Mouse (Mus musculus) megakaryocyte, embryonic 14.5 days (primary cell): Measurements from ENCODE around the gene Hjurp. TPM values are rescaled to one million over a fixed set of nuclear protein-coding genes. Genes with fewer than 3 reads are reported as not detected.

ENCODE experiments used
- H3K27me3 ChIP-seq: replicated peaks from 2 replicates; pipeline ENCODE3; 2012; ENCODE audit warnings: inconsistent platforms
- H3K36me3 ChIP-seq: replicated peaks from 2 replicates; pipeline ENCODE3; 2012; ENCODE audit warnings: low read length, inconsistent platforms, mixed read lengths
- H3K4me1 ChIP-seq: 2 replicates; pipeline ENCODE4 v1.6.1; 2012; ENCODE audit warnings: inconsistent platforms
- H3K4me3 ChIP-seq: replicated peaks from 2 replicates; pipeline ENCODE3; 2012; ENCODE audit warnings: moderate library complexity, mild to moderate bottlenecking, inconsistent platforms
- H3K9me3 ChIP-seq: 2 replicates; pipeline ENCODE4 v1.6.1; 2012; ENCODE audit warnings: inconsistent platforms
- FLI1 ChIP-seq: IDR thresholded peaks from 2 replicates; pipeline ENCODE4 v1.6.1; 2012; ENCODE audit warnings: low read length, inconsistent platforms, mixed read lengths
- GATA1 ChIP-seq: IDR thresholded peaks from 3 replicates; pipeline ENCODE4 v1.6.1; 2012; ENCODE audit warnings: mixed read lengths, low read length, inconsistent platforms, borderline replicate concordance
- polyA plus RNA-seq: library from polyadenylated mRNA; stranded (reverse); fragments of >175 nt; gene quantifications from 2 replicates; pipeline ENCODE4 v1.2.3, GENCODE M21; 2012; ENCODE audit warnings: low replicate concordance; ENCODE audit not compliant: insufficient read depth

The Hjurp gene
- polyA plus RNA-seq, 1 experiment: 2.4 TPM

DNA sequence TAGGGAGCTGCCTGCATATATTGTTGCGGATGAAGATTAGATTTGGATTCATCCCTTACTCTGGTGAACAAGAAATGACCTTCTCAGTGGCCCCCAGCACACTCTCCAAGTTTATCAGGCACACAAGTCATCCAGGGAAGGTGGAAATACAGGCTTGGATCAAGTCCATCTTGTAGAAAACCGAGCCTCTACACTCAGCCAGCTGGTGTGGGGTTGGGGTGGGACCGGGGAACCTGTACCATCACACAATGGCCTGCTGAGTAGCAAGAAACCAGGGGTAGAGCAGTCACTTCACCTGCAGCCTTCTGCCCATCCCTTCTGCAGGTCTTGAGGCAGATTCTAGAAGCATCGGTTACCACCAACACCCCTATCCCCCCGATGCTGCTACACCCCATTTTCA, 42.8 kb downstream of the Hjurp start:
- TF ChIP-seq FLI1: no peak
- TF ChIP-seq GATA1: no peak
- no peaks in the 10 kb centered on the region for H3K4me1 ChIP-seq
- H3K9me3 ChIP-seq: peaks cover 86% of the 10 kb centered on the region

DNA sequence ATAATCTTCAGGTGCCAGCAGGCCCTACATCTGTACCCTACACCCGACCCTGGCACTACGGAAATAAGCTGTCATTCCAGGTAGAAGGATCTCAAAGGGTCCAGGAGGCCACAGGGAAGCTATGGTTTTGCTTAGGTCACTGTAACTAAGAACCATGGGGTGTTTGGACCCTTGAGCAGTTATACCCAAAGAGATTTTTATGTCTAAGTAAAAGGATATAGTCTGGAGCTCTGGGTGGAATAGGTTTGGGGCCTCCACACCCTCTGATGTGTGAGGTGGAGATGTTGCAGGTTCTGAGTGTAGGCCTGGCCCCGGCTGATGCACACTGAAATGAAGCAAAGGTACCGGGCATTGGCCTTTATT, 43.2 kb downstream of the Hjurp start:
- Histone ChIP-seq H3K4me3 (no peak overlapping the region), H3K27me3 (peaks cover 6% of the 10 kb centered on the region), H3K36me3 (no peaks in the 10 kb centered on the region), H3K9me3 (peaks cover 86% of the 10 kb centered on the region), H3K4me1 (no peaks in the 10 kb centered on the region)
- TF ChIP-seq FLI1 (no peak), GATA1 (no peak)

More for the DNA sequence above, 42.8 kb downstream of the Hjurp start:
- Histone ChIP-seq H3K27me3 (peaks cover 6% of the 10 kb centered on the region), H3K36me3 (no peaks in the 10 kb centered on the region), H3K4me3 (no peak overlapping the region)

DNA sequence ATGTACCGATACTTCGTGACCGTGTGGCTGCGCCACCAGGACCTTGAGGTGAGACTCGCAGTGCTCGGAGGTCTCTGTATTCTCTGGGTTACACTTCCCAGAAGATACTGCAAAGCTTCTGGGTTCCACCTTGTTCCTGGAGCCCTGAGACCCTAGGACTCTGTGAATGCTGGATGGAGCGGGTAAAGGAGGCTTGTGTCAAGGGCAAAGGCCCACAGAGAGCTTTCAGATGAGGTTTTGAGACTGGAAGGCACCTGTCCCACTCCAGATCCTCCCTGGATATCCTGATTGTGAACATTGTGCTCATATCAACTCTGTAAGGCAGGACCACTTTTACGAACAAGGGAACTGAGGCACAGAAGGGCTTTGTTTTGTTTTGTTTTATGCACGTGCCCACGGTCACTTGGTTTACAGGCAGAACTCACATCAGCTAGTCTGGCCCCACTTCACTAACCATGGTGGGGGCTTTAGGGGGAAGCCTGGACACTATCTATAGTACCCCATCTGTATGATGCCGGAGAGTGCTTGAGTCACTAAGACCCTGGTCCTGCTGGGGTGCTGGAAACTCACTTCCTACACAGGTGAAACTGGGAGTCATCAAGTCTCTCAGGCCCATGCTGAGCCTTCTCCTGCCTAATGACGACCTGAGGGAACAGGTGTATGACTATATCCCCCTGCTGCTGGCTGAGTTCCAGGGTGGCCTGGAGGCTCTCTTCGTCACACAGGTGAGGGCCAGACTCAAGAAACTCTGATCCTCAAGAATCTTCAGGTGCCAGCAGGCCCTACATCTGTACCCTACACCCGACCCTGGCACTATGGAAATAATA, 43.8 kb downstream of the Hjurp start:
- no peaks in the 10 kb centered on the region for H3K4me1 ChIP-seq
- peaks cover 6% of the 10 kb centered on the region for H3K27me3 ChIP-seq
- H3K9me3 ChIP-seq: peaks cover 81% of the 10 kb centered on the region
- no peak overlapping the region for H3K4me3 ChIP-seq
- no peaks in the 10 kb centered on the region for H3K36me3 ChIP-seq
- no peak for TF ChIP-seq GATA1
- no peak for TF ChIP-seq FLI1

DNA sequence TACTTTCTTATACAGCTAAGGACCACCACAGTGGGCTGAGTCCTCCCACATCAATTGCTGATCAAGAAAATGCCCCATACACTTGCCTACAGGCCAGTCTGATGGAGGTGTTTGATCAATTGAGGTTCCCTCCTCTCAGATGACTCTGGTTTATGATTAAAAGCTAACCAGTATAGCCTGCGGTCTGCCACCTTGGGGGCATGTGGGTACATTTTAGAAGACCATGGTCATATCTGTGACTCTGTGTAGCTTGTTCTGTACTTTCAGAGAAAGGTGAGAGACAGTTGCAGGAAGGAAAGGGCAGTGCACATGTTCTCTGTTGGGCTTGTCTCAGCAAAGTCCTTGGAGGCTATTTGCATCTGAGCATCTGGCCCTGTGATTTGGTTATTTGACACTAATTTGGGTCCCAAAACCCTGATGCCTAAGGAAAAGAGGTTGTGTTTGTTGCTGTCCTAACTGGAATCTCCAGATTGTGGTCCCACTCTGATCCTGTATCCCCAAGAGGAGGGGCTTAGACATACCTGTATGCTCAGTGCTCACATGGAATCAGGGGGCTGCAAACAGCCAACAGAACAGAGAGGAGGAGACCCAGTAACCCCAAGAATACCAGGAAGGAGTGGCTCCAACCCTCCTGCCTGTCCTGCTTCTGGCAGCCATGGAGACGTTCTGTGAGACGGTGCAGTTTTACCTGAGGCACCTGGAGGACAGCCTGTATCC, 44.6 kb downstream of the Hjurp start:
- no peak overlapping the region for H3K4me3 ChIP-seq
- no peaks in the 10 kb centered on the region for H3K4me1 ChIP-seq
- H3K27me3 ChIP-seq: peaks cover 6% of the 10 kb centered on the region
- peaks cover 80% of the 10 kb centered on the region for H3K9me3 ChIP-seq
- no peaks in the 10 kb centered on the region for H3K36me3 ChIP-seq
- TF ChIP-seq GATA1: no peak
- TF ChIP-seq FLI1: no peak

- Histone ChIP-seq H3K4me1 (no peaks in the 10 kb centered on the region), H3K27me3 (peaks cover 6% of the 10 kb centered on the region), H3K9me3 (peaks cover 79% of the 10 kb centered on the region), H3K36me3 (no peaks in the 10 kb centered on the region), H3K4me3 (peak overlapping the region; percentile 4)
- TF ChIP-seq GATA1 (no peak), FLI1 (no peak)
Measured at GRCm38 (mm10) chr1:88231803-88232499, 45.5 kb downstream of the Hjurp start.

DNA sequence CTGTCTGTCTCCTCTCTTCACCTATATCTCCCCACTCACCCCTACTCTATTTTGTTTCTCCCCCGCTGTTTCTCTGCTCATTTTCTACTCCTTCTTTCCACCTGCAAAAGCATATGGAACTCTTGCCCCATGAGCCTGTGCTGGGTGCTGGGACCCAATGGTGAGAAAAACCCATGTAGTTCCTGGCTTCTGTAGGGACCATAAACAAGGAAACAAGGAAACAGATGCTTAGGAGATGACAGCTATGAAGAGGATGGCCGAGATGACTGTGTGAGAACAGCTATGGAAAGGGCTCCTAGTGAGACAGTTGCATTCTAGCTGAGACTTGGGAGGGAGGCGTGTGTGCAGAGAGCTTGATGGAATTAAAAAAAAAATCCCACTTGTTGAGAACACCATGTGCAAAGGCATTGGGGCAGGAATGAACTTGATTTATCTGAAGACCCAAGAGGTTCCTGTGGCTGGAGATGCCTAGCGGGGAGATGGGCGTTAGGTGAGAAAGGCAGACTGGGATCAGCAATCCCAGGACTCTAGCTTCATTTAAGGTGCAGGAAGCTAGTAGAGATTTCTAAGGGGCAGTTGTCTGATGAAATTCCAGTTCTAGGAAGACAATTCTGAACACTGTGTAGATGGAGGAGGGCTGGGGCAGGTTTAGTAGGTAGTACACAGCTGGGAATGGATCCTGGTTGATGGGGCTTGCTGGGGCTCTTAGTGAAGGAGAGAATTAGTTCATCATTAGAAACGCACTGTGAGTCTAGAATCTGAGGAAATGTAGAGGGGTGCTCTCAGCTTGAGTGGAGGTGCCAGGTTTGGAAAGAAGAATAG, 46.2 kb downstream of the Hjurp start:
- Histone ChIP-seq H3K27me3 (peaks cover 4% of the 10 kb centered on the region), H3K4me3 (no peak overlapping the region), H3K36me3 (no peaks in the 10 kb centered on the region), H3K9me3 (peaks cover 80% of the 10 kb centered on the region), H3K4me1 (no peaks in the 10 kb centered on the region)
- TF ChIP-seq FLI1: no peak
- TF ChIP-seq GATA1: no peak

- Histone ChIP-seq H3K27me3 (peaks cover 4% of the 10 kb centered on the region), H3K36me3 (no peaks in the 10 kb centered on the region), H3K9me3 (peaks cover 81% of the 10 kb centered on the region), H3K4me1 (no peaks in the 10 kb centered on the region), H3K4me3 (peak overlapping the region; percentile 5)
- TF ChIP-seq GATA1 (no peak), FLI1 (no peak)
Measured at GRCm38 (mm10) chr1:88230421-88230820, 47.0 kb downstream of the Hjurp start.

- H3K4me1 ChIP-seq: no peaks in the 10 kb centered on the region
- H3K27me3 ChIP-seq: peaks cover 3% of the 10 kb centered on the region
- H3K4me3 ChIP-seq: peak overlapping the region; percentile 5
- TF ChIP-seq FLI1 (no peak), GATA1 (no peak)
- peaks cover 78% of the 10 kb centered on the region for H3K9me3 ChIP-seq
- no peaks in the 10 kb centered on the region for H3K36me3 ChIP-seq
Measured at GRCm38 (mm10) chr1:88229986-88230385, 47.4 kb downstream of the Hjurp start.

GRCm38 (mm10) chr1:88229566-88229965, 47.9 kb downstream of the Hjurp start:
- peaks cover 74% of the 10 kb centered on the region for H3K9me3 ChIP-seq
- H3K4me1 ChIP-seq: no peaks in the 10 kb centered on the region
- H3K4me3 ChIP-seq: no peak overlapping the region
- no peaks in the 10 kb centered on the region for H3K36me3 ChIP-seq
- H3K27me3 ChIP-seq: no peaks in the 10 kb centered on the region
- TF ChIP-seq FLI1: no peak
- TF ChIP-seq GATA1: no peak
